Mouse (Mus musculus): ENCODE results near the gene Slc25a3. TPM values are rescaled to one million over a fixed set of nuclear protein-coding genes. Genes with fewer than 3 reads are reported as not detected.
A peak's percentile ranks its signal among the peaks of the same experiment; 100 is the strongest.

Slc25a3 gene
- total RNA-seq (2021) = 100 to 1,000 TPM; 388 to 413 TPM

DNA sequence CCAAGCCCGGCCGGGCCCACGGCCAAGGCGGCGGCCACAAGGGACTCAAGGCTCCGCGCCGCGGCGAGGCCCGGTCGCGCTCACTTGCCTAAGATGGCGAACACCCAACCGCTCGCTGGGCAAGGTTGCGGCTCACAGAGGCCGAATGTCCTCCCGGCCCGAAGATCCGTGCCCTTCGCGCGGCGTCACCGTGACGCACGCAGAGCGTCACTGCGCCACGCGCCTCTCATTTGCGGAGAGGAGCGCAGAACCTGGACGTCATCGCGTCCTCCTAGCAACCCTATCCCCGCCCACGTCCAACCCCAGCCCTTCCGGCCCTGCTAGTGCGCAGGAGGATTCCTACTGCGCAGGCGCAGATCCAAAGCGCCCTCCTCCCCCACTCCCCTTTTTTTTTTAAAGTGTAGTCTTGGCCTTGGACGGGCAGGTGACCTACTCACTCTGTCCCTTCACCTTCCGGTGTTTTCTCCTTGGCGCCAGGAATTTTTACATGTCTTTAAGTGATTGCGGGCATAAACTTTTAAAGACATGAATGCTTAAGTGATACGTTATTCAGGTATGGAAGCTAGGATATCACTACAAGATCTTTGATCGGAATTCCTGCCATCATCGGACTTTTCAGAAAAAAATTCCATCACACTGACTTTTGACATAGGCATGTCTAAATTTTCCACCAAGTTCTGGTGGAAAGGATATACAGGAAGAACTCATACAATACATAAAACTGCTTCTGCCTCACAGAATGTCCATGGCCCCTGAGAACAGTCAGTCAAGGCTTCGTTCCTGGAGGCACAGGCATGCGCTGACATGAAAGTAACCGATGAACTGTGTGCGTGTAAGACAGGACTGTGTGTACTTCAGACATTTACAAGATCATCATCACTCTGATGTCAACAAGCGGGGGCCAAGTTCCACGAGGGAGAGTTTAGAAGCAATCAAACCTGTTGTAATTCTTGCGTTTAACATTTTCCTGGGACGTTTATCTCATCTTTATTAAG is at the start of gene Slc25a3:
Slc25a3 (minus strand) TSS at position 232 of the 995 bp plus-strand sequence.
- intact Hi-C loops (cut with DNase I) = no loop called here
- peak; percentile 99 for DNase-seq

DNA sequence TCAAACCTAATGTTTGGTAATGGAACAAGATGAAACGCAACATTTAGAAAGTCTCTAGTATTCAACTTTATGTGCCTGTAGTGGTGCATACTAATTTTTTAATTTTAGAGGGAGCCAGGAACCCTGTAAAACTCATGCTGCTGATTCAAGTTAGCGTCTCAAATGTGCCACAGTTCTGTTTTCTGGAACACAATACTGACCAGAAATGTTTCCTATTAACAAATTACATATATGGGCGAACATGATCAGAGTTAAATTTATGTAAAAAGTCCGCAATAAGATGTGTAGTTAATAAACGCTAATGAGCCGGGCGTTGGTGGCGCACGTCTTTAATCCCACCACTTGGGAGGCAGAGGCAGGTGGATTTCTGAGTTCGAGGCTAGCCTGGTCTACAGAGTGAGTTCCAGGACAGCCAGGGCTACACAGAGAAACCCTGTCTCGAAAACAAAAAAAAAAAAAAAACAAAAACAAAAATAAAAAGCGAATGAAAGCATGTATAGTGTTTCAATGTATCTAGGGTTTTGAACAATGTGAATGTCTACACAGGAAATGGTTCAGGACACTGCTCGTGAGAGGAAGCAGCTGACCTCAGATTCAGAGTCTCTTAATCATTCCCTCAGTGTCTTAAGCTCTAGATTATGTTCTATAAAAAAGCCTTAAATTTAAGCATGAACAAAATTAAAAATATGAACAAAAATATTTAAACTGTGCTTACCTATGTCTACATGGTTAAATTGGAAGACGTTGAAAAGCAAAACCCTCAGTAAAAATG is 48.7 kb upstream of the Slc25a3 start:
- intact Hi-C loops (cut with DNase I) = loop anchor here (5.0 kb wide), 1 partner anchor 65 kb away; no protein-coding TSS in a partner anchor
- no peak for DNase-seq

DNA sequence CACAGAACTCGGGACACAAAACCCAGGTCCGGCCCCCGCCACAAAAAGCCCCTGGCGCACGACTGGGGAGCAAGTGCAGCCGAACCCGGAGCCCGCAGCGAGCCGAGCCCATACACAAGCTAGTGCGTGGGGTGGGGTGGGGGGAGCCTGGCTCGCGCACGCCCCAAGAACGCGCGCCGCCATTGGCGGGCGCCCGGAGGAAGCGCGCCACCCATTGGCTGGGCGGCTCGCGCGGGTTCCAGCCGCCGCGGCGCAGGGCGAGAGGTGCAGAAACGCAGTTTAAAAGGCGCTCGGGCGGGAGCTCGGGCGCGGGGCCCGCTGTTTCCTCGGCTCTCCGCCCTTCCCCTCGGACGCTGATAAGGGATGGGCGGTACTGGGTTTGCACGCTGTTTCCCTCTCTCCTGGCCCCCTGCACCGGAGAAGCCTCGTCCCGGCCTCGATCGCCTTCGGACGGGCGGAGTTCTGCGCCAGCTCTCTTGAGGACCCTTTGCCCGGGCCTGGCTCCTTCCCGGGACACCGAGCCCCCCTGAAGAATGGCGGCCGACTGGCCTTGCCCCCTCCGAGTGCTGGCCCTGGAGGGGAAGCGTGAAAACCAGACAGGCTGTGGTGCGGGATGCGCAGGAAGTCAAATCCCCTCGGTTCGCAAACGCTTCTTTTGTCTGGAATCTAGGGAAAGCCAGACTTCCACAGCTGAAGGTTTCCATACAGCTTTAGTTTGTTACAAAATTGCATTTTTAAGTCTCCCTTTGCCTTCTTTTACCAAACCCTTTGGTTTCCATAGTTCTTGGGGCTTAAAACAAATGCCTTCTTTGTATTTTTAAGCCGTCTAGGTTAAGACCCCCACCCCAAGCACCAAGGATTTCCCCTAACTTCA is 47.8 kb upstream of the Slc25a3 start:
- peak; percentile 93 for DNase-seq
- intact Hi-C loops (cut with DNase I) = loop anchor here (2.0 to 5.0 kb wide), 2 partner anchors 15 to 66 kb away; no protein-coding TSS in a partner anchor

DNA sequence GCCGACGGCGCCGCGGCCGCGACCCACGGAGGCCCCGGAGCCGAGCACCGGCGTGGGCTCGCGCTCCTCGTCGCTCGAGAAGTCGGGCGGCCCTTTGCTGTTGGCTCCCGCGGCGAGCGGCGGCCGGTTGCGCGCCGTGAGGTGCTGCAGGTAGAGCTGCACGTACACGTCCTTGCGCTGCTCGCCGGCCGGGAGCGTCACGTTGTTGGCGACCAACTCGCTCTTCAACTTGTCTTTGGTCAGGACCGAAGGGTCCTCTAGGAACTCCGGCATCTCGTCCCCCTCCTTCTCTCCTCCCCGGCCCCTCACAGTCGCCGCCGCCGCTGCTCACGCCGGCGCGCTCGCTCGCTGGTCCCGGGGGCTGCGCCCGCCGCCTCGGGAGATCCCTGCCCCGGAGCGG is 47.2 kb upstream of the Slc25a3 start:
- peak; percentile 49 for DNase-seq
- intact Hi-C loops (cut with DNase I) = loop anchor here (2.0 to 5.0 kb wide), 2 partner anchors 16 to 66 kb away; no protein-coding TSS in a partner anchor

DNA sequence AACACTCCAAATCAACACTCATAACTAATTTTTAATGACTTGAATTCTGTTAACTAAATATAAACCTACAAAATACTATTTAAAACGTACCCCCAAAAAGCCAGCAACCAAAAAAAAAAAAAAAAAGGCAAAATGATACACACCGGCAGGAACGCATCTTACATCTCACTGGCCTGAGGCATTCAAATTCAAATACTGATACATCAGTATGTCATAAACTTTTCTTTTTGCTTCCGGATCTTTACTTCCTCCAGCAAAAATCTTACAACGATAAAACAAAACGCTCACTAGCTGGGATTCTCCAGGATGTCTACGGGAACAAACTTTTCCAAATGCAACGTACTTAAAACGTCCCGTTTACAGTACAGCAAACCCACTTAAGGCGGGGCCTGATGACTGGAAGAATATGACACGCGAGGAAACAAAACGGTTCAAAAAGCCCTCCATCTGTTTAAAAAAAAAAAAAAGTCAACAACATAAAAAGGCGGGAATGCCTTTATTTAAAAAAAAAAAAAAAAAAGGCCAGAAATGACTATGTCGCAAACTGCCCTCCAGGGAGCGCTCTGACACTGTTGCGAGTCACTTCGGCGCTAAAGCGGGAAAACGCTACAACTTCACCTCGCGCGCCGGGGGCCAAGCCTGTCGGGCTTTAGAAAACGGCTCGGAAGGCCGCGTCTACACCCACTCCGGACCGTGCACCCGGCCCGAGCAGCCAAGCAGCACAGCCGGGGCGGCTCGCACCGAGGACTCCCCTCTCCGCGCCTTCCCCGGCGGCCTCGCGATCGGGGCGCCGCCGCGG is 46.5 kb upstream of the Slc25a3 start:
- intact Hi-C loops (cut with DNase I) = loop anchor here (2.0 to 5.0 kb wide), 2 partner anchors 16 to 67 kb away; no protein-coding TSS in a partner anchor
- DNase-seq = peak; percentile 94

DNA sequence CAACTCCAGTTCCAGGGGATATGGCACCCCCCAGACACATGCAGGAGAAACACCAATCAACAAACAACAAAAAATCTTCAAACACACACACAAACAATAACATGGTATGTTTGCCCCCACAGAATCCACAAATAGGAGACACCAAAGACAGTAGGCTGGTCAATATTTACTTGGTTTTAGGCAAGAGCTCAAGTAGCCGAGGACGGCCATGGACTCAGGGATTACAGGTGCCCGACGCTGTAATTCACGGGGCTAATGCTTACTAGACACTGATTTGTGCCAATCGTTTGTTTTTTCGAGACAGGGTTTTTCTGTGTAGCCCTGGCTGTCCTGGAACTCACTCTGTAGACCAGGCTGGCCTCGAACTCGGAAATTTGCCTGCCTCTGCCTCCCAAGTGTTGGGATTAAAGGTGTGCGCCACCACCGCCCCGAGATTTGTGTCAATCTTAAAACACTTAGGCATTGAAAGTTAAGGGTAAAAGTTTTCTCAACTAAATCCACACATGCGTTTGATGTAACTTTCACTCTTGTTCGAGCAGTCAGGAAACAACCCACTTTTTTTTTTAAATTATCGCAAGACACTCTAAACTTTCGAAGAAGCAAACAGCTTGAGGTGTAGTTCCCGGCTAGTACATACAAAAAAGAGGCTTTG is 45.7 kb upstream of the Slc25a3 start:
- intact Hi-C loops (cut with DNase I) = loop anchor here (2.0 to 5.0 kb wide), 2 partner anchors 17 to 68 kb away; no protein-coding TSS in a partner anchor
- no peak for DNase-seq

DNA sequence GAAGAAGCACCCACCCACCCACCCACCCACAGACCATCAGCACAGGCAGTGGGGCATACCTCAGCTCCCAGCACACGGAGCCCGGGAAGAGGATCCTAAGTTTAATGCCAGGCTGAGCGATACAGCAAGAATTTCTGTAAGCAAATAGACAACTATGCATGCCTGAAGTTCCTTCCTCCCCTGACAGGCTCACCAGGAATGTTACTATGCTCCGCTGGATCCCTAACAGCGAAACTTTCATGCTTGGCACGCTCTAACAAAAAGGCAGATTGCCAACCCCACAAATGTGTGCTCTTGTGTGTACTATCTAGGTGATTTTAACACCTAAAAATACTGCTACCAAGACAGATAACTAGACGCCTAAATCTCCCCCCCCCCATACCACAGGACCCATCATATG is 43.5 kb upstream of the Slc25a3 start:
- no peak for DNase-seq
- intact Hi-C loops (cut with DNase I) = no loop called here

DNA sequence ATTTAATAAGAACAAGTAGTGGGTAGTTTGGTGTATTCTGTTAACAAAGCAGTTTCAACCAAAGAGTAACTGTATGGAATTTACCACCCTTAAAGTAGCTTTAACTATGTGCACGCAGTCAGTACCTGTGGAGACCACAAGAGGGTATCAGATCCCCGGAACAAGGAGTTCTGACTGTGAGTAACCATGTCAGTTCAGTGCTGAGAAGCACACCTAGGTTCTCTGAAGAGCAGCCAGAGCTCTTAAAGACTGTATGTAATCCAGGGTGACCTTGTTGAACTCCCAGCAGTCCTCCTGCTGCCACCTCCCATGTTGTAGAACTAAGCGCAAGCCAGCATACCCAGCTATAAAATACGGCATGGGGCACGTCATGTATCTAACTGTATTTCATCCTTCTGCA is 43.0 kb upstream of the Slc25a3 start:
- DNase-seq = peak; percentile 55

DNA sequence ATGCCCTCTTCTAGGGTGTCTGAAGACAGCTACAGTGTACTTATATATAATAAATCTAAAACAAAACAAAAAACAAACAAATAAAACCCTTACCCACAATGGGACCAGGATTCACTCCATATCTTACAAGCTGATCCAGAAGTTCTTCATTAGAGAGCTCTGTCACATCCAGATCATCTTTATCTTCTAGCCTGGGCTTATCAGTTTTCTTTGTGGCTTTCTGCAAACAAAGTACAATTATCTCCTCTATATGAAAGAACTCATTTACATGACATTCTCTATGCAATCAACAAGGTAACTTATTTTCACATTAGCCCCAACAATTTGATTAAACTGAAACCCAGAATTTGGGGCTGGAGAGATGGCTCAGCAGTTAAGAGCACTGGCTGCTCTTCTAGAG is 42.0 kb upstream of the Slc25a3 start:
- DNase-seq = no peak
- intact Hi-C loops (cut with DNase I) = no loop called here

More for the DNA sequence above, 43.0 kb upstream of the Slc25a3 start:
- intact Hi-C loops (cut with DNase I) = no loop called here

DNA sequence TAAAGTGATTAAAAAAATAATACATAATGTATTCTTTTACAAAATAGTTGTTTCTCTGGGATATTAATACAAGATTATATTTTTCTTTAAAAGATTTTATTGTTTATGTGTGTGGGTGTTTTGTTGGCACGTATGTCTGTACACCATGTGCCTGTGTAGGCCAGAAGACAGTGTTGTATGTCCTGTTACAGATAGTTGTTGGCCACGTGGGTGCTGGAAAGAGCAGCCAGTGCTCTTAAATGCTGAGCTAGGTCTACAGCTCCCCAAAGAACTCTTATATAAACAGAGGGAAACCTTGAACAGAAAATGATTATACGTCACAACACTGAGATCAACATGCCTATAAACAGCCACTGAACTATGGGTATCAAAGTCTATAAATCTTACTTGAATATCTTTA is 40.6 kb upstream of the Slc25a3 start:
- intact Hi-C loops (cut with DNase I) = no loop called here
- no peak for DNase-seq

DNA sequence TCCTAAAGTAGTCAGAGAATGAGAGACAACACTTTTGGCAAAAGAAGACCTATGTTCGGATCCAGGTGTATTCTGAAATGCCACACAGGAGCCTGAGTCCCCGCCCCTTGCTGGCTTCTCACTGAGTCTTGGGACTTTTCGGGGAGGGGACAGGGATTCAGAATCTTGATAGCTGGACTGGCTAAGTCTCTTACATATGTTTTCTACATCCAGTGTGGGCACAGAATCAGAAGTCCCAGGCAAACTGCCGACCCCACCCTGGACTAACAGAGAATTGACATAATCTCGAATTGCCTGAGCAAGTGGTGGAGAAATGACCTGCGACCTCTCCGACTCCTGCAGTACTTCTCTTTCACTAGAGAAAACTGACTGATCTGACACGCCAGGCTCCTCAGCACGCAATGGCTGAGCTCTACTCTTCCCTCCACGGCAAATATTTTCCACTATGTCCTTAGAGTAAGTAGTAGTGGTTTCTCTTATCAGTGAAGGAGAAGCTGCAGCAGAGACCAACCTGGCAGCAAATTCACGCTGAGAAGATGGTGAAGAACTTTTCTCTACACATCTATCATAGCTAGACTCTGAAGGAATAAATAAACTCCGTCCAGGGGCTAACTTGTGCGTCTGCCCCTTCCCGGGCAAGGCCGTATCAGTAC is 38.8 kb upstream of the Slc25a3 start:
- intact Hi-C loops (cut with DNase I) = no loop called here
- no peak for DNase-seq

DNA sequence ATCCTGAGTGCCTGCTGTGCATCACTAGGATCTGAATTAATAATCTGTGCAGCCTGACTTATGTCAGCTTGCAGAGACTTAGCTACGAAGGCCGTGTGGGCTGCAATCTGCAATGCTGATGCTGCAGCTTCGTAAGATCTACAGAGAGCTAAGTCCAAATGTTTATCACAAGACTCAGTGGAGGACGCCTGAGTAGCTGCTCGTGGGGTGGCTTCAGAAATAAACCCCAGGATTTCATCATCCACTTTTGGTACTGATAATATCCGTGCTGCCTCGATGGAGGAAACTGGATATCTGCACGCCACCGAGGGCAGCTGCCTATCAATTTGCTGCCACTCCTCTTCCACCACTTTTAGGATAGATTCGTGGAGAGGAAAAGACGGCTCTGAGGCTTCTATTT is 38.2 kb upstream of the Slc25a3 start:
- DNase-seq = no peak
- intact Hi-C loops (cut with DNase I) = no loop called here

DNA sequence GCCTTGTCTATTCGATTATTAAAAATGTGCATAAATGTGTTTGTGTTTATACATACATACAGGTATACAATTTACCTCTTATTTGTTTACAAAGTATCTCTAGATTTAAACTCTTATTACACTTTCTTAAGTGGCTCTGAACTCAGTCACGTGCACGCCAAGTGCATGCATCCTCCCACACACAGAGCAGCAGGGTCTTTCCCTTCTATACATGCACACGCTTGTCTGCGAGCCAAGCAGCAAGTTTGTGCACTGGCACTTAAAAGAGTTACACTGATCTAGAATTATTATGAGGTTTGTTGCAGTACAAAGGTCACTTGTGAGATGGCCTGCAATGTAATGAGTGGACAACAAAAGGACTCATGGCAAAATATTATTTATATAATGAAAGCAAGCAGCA is 37.1 kb upstream of the Slc25a3 start:
- DNase-seq = no peak
- intact Hi-C loops (cut with DNase I) = no loop called here

DNA sequence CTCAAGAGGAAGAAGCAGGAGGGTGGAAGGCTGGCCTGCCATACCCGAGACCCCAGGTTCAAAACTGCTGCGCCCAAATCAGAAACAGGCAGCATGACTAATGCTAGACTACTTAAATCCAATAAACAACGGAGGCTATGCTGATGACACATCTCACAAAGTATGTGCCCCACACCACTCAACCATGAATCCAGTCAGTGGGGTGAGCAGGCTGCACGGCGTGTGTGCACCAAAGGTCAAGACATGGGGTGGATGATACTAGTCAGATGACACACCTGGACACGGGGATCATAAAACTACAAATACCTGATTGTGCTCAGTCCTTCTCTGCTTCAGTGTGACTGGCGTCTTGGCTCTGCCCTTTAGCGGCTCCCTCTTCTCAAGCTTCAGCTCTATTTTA is 34.6 kb upstream of the Slc25a3 start:
- intact Hi-C loops (cut with DNase I) = no loop called here

DNA sequence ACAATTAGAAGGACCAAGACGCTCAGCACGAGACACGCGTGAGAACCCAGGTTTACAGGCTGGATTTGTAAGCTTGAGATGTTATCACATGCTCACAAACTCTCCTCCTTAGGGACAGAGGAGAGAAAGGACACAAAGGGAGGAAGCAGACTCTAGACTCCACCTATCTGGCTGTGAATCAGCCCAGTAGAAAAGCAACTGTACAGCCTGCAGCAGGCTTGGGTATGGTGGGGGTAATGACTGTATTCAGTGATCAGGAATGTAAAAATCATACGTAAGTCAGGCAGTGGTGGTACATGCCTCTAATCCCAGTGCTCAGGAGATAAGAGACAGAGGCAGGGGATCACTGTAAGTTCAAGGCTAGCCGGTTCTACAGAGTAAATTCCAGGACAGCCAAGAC is 32.5 kb upstream of the Slc25a3 start:
- intact Hi-C loops (cut with DNase I) = no loop called here
- DNase-seq = no peak

More for the DNA sequence above, 34.6 kb upstream of the Slc25a3 start:
- DNase-seq = no peak

DNA sequence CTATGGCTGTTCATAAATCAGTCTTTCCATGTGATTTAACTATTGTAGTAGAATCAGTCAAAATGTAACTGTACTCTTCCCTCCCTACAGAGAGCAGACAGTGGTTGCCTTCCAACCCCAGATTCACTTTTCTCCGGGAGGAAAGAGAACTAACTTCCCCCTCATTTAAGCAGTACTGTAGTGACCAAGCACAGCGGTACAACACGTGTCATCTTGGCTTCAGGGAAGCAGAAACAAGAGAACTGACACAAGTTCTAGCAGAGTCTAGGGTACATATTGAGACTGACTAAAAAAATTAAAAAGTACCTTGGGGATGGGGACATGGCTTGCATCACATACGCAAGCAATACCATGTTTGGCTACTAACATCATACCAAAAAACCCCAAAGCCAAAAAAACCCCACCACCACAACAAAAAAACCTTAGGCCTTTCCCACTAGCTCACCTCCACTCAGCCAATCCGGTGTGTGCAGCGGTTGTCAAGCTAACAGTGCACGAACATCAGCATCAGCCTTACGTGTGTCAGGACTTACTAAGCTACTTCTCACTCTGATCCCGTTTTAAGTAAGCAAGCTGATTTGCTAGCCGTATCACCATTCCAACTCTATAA is 30.1 kb upstream of the Slc25a3 start:
- DNase-seq = no peak
- intact Hi-C loops (cut with DNase I) = no loop called here

DNA sequence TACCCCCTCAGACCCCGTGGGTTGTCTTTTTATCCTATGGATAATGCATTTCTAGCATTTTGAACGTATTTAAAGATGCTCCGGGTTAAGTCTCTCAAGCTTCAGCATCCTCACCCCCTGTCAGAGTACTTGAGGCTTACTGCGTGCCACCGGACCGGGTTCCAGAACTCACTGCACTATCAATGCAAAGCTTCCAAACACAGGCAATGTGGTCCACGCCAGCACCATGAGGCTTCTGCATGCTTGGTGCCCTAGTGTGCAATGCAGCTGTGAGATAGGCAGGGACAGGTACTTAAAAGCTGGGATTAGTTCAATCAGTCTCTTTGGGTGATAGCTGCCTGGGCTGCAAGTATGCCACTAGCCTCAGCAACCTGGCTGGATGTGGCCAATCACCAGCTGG is 21.6 kb upstream of the Slc25a3 start:
- intact Hi-C loops (cut with DNase I) = no loop called here
- no peak for DNase-seq
